Mouse (Mus musculus) intestine, postnatal 0 days (tissue): ENCODE results near the gene Efna1. TPM values are rescaled to one million over a fixed set of nuclear protein-coding genes. Genes with fewer than 3 reads are reported as not detected.
A peak's percentile ranks its signal among the peaks of the same experiment; 100 is the strongest.

Experiments used
- ATAC-seq: fragments of 200-750 bp; cut with Nextera tagmentation; 2 replicates; pipeline ENCODE4 v1.8.0; 2017; ENCODE audit warnings: mild to moderate bottlenecking, moderate TSS enrichment, moderate library complexity
- H3K27ac ChIP-seq: fragments of 300-500 bp; sonication (generic); 2 replicates; pipeline ENCODE4 v1.5.1; 2014; ENCODE audit warnings: mild to moderate bottlenecking, low read depth, low read length, moderate library complexity
- H3K27me3 ChIP-seq: fragments of 300-500 bp; sonication (generic); replicated peaks from 2 replicates; pipeline ENCODE4 v1.6.1; 2014; ENCODE audit warnings: low read length, mixed read lengths; ENCODE audit not compliant: control insufficient read depth, insufficient read depth
- H3K36me3 ChIP-seq: fragments of 300-500 bp; sonication (generic); 2 replicates; pipeline ENCODE4 v1.6.1; 2014; ENCODE audit warnings: mild to moderate bottlenecking, moderate library complexity; ENCODE audit not compliant: control insufficient read depth, insufficient read depth
- H3K4me1 ChIP-seq: fragments of 300-500 bp; sonication (generic); replicated peaks from 2 replicates; pipeline ENCODE4 v1.6.1; 2014; ENCODE audit warnings: antibody characterized with exemption, low read length, mixed read lengths; ENCODE audit not compliant: control insufficient read depth, insufficient read depth
- H3K4me2 ChIP-seq: fragments of 300-500 bp; sonication (generic); replicated peaks from 2 replicates; pipeline ENCODE4 v1.6.1; 2014; ENCODE audit warnings: low read depth, mild to moderate bottlenecking, moderate library complexity
- H3K4me3 ChIP-seq: fragments of 300-500 bp; sonication (generic); 2 replicates; pipeline ENCODE4 v1.5.1; 2014; ENCODE audit warnings: low read depth, low read length
- H3K9ac ChIP-seq: fragments of 300-500 bp; sonication (generic); 2 replicates; pipeline ENCODE4 v1.6.1; 2014; ENCODE audit warnings: mild to moderate bottlenecking, low read depth, low read length
- H3K9me3 ChIP-seq: fragments of 300-500 bp; sonication (generic); 2 replicates; pipeline ENCODE4 v1.6.1; 2016; ENCODE audit warnings: mixed run types; ENCODE audit not compliant: control insufficient read depth
- CTCF ChIP-seq: sonication (generic); IDR thresholded peaks from 2 replicates; pipeline ENCODE4 v1.5.1; 2016; ENCODE audit warnings: low read depth, mild to moderate bottlenecking, control low read depth, antibody characterized with exemption, moderate library complexity
- WGBS: fragments of 180-500 bp; shearing (Covaris S2); extraction: QIAGEN DNeasy Blood & Tissue Kit; methylation state at CpG from one replicate; pipeline ENCODE4 v1.1.7; 2014; 5-methylcytosine and 5-hydroxymethylcytosine counted together
- polyA plus RNA-seq: library from polyadenylated mRNA; unstranded; fragments of >200 nt; fragmentation: Nextera tagmentation; extraction: Ambion mirVana; gene quantifications from 2 replicates; pipeline ENCODE4 v1.2.1, GENCODE M21; 2015

Efna1 gene
- polyA plus RNA-seq, result 50.7 and 69.8 TPM in 2 replicates

GRCm38 (mm10) chr3:89280606-89281511 is at the start of gene Efna1:
Gene Efna1, minus strand, starts transcription at chr3:89281142.
- Histone ChIP-seq H3K4me1 (0 out of 2 replicates have a peak, but pooled peaks cover 4% of the 10 kb centered on the region), H3K36me3 (peaks cover 4% of the 10 kb centered on the region; the same call in 1 of the 2 replicates), H3K9ac (peak within 1 kb of the TSS; percentile 90), H3K9me3 (no peaks in the 10 kb centered on the region), H3K27ac (peak within 1 kb of the TSS; percentile 95), H3K4me3 (peak within 1 kb of the TSS; percentile 77), H3K4me2 (peak within 1 kb of the TSS; percentile 93), H3K27me3 (no peaks in the 10 kb centered on the region)
- peak; percentile 89 for ATAC-seq
- peak; percentile 23; the same call in 1 of the 2 replicates for TF ChIP-seq CTCF
- WGBS, result under 1% methylated on average over 52 of the region's 52 CpGs

- Histone ChIP-seq H3K9me3 (no peaks in the 10 kb centered on the region), H3K27ac (no peak overlapping the region), H3K4me1 (no peaks in the 10 kb centered on the region), H3K27me3 (no peaks in the 10 kb centered on the region), H3K4me2 (no peak overlapping the region), H3K36me3 (peaks cover 23% of the 10 kb centered on the region), H3K4me3 (no peak overlapping the region), H3K9ac (no peak overlapping the region)
- no peak for TF ChIP-seq CTCF
- 71% methylated on average over 3 of the region's 3 CpGs for WGBS
- ATAC-seq, result no peak
These were observed 49.4 kb upstream of the Efna1 start for GRCm38 (mm10) chr3:89330346-89330745.

DNA sequence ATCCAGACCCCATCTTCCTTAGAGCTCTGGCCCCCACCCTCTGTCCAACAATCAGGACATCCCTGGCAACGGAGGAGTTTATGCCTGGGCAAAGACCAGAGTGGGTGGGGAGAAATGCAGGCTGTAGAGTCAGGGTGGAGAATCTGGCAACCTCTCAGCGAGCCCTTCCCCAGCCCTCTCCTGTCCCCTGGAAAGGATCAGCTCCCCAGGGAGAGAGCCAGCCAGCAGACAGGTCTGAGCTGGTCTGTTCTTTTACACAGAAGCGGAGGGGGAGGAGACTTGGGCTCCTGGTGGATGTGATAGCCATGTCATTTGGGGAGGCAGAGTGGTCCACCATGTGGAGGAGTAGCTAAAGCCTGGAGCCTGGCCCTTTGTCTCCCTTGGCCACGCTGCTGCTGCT is 47.7 kb upstream of the Efna1 start:
- no peak overlapping the region for H3K4me2 ChIP-seq
- no peak overlapping the region for H3K27ac ChIP-seq
- WGBS, result 14% methylated on average over 4 of the region's 4 CpGs
- no peak overlapping the region for H3K4me3 ChIP-seq
- no peaks in the 10 kb centered on the region for H3K4me1 ChIP-seq
- no peaks in the 10 kb centered on the region for H3K9me3 ChIP-seq
- H3K27me3 ChIP-seq, result no peaks in the 10 kb centered on the region
- no peak overlapping the region for H3K9ac ChIP-seq
- ATAC-seq, result no peak
- H3K36me3 ChIP-seq, result peaks cover 5% of the 10 kb centered on the region
- TF ChIP-seq CTCF, result no peak

DNA sequence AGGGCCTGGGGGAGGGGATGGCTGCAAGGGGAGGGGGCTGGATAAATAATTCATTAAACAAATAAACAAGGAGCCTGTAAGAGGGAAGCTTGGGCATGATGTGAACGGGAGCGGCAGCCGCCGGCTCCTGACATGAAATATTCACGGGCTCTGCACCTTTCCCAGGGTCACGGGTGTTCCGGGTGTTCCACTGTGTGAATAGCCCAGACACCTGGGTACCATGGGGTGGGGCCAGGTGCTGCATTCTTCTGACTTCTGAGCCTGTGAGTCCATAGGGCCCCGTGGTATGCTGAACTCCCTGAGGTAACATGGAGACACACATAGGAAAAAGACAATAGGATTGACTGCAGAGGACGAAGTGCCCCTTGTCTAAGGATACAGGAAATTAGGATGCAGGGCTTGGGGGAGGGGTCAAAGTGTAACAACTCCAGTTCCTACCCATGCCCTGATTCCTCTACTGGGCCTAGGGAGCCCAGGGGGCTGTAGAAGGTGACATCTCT is 46.5 kb upstream of the Efna1 start:
- no peaks in the 10 kb centered on the region for H3K36me3 ChIP-seq
- H3K4me1 ChIP-seq, result no peaks in the 10 kb centered on the region
- no peak for TF ChIP-seq CTCF
- no peaks in the 10 kb centered on the region; the same call in 1 of the 2 replicates for H3K27me3 ChIP-seq
- no peak overlapping the region for H3K27ac ChIP-seq
- H3K4me2 ChIP-seq, result no peak overlapping the region
- no peak overlapping the region for H3K9ac ChIP-seq
- no peak for ATAC-seq
- no peaks in the 10 kb centered on the region for H3K9me3 ChIP-seq
- H3K4me3 ChIP-seq, result no peak overlapping the region
- WGBS, result 31% methylated on average over 9 of the region's 9 CpGs

- no peak for ATAC-seq
- no peak for TF ChIP-seq CTCF
- Histone ChIP-seq H3K4me3 (no peak overlapping the region), H3K9ac (no peak overlapping the region), H3K4me1 (peaks cover 1% of the 10 kb centered on the region; the same call in 1 of the 2 replicates), H3K4me2 (no peak overlapping the region), H3K27ac (no peak overlapping the region), H3K9me3 (no peaks in the 10 kb centered on the region), H3K36me3 (no peaks in the 10 kb centered on the region), H3K27me3 (peaks cover 12% of the 10 kb centered on the region)
- WGBS, result 93% methylated on average over 8 of the region's 8 CpGs
These were observed 44.9 kb upstream of the Efna1 start for GRCm38 (mm10) chr3:89325882-89326281.

GRCm38 (mm10) chr3:89322514-89323165 is 41.7 kb upstream of the Efna1 start, which contains the start of gene Efna3:
Gene Efna3, minus strand, starts transcription at chr3:89322965.
- H3K27ac ChIP-seq, result no peak within 1 kb of the TSS
- peak; percentile 23; the same call in 1 of the 2 replicates for ATAC-seq
- peak within 1 kb of the TSS; percentile 59 for H3K4me3 ChIP-seq
- peaks cover 41% of the 10 kb centered on the region for H3K27me3 ChIP-seq
- peaks cover 7% of the 10 kb centered on the region; the same call in 1 of the 2 replicates for H3K4me1 ChIP-seq
- H3K4me2 ChIP-seq, result peak within 1 kb of the TSS; percentile 100
- no peaks in the 10 kb centered on the region for H3K36me3 ChIP-seq
- TF ChIP-seq CTCF, result no peak
- no peaks in the 10 kb centered on the region for H3K9me3 ChIP-seq
- H3K9ac ChIP-seq, result no peak within 1 kb of the TSS
- WGBS, result under 1% methylated on average over 52 of the region's 53 CpGs
